Mouse (Mus musculus): ENCODE data around the gene Arhgap45. TPM values are rescaled to one million over a fixed set of nuclear protein-coding genes. Genes with fewer than 3 reads are reported as not detected.
"Not testable (repeated sequence)": the region's sequence is repeated elsewhere in the genome, so short reads cannot be mapped to it uniquely, and the experiment has no call there.

Gene Arhgap45
- polyA plus RNA-seq, 1 experiment from 2014 or later: 4.6 TPM

GRCm38 (mm10) chr10:80050244-80050643 lies 33.8 kb downstream of the Arhgap45 start:
- H3K27ac ChIP-seq (ENCODE audit: low read depth, low read length): no peak overlapping the region
- H3K9me3 ChIP-seq (ENCODE audit: control insufficient read depth, low read length): no peaks in the 10 kb centered on the region
- 0 out of 2 replicates have a peak, but pooled peaks cover 2% of the 10 kb centered on the region for H3K27me3 ChIP-seq (ENCODE audit: control insufficient read depth, insufficient read depth, low read length)
- no peak overlapping the region for H3K4me3 ChIP-seq (ENCODE audit: low read depth, low read length)
- no peaks in the 10 kb centered on the region; the same call in 1 of the 2 replicates for H3K36me3 ChIP-seq (ENCODE audit: control insufficient read depth, insufficient read depth, low read length)
- DNase-seq (ENCODE audit: low spot score) (no peak), ATAC-seq (ENCODE audit: insufficient read depth, low FRiP score, low TSS enrichment) (no peak)
- no peak overlapping the region for H3K9ac ChIP-seq (ENCODE audit: low read length)
- no peak overlapping the region for H3K4me2 ChIP-seq (ENCODE audit: low read depth)
- WGBS: 12% methylated on average over 6 of the region's 6 CpGs
- peaks cover 18% of the 10 kb centered on the region for H3K4me1 ChIP-seq (ENCODE audit: control insufficient read depth, insufficient read depth, low read length)

GRCm38 (mm10) chr10:80050885-80051617 lies 34.6 kb downstream of the Arhgap45 start:
- no peaks in the 10 kb centered on the region for H3K9me3 ChIP-seq (ENCODE audit: control insufficient read depth, low read length)
- H3K9ac ChIP-seq (ENCODE audit: low read length): no peak overlapping the region
- WGBS: 15% methylated on average over 15 of the region's 15 CpGs
- no peak overlapping the region for H3K27ac ChIP-seq (ENCODE audit: low read depth, low read length)
- H3K27me3 ChIP-seq (ENCODE audit: control insufficient read depth, insufficient read depth, low read length): 0 out of 2 replicates have a peak, but pooled peaks cover 2% of the 10 kb centered on the region
- H3K4me1 ChIP-seq (ENCODE audit: control insufficient read depth, insufficient read depth, low read length): peaks cover 21% of the 10 kb centered on the region
- no peak overlapping the region for H3K4me3 ChIP-seq (ENCODE audit: low read depth, low read length)
- no peak for ATAC-seq (ENCODE audit: insufficient read depth, low FRiP score, low TSS enrichment)
- no peak overlapping the region for H3K4me2 ChIP-seq (ENCODE audit: low read depth)
- peaks cover 2% of the 10 kb centered on the region; the same call in 1 of the 2 replicates for H3K36me3 ChIP-seq (ENCODE audit: control insufficient read depth, insufficient read depth, low read length)
- no peak for DNase-seq (ENCODE audit: low spot score)

- H3K36me3 ChIP-seq (ENCODE audit: control insufficient read depth, insufficient read depth, low read length): peaks cover 4% of the 10 kb centered on the region; the same call in 1 of the 2 replicates
- DNase-seq (ENCODE audit: low spot score): no peak
- H3K27me3 ChIP-seq (ENCODE audit: control insufficient read depth, insufficient read depth, low read length): 0 out of 2 replicates have a peak, but pooled peaks cover 2% of the 10 kb centered on the region
- H3K4me3 ChIP-seq (ENCODE audit: low read depth, low read length): no peak overlapping the region
- WGBS: 21% methylated on average over 14 of the region's 14 CpGs
- no peaks in the 10 kb centered on the region for H3K9me3 ChIP-seq (ENCODE audit: control insufficient read depth, low read length)
- ATAC-seq (ENCODE audit: insufficient read depth, low FRiP score, low TSS enrichment): no peak
- no peak overlapping the region for H3K9ac ChIP-seq (ENCODE audit: low read length)
- H3K4me1 ChIP-seq (ENCODE audit: control insufficient read depth, insufficient read depth, low read length): peaks cover 21% of the 10 kb centered on the region
- no peak overlapping the region for H3K27ac ChIP-seq (ENCODE audit: low read depth, low read length)
- H3K4me2 ChIP-seq (ENCODE audit: low read depth): no peak overlapping the region
Observed at GRCm38 (mm10) chr10:80051618-80052373, 35.3 kb downstream of the Arhgap45 start.

- H3K36me3 ChIP-seq (ENCODE audit: control insufficient read depth, insufficient read depth, low read length): peaks cover 7% of the 10 kb centered on the region; the same call in 1 of the 2 replicates
- no peak overlapping the region for H3K4me3 ChIP-seq (ENCODE audit: low read depth, low read length)
- no peak for DNase-seq (ENCODE audit: low spot score)
- no peaks in the 10 kb centered on the region for H3K9me3 ChIP-seq (ENCODE audit: control insufficient read depth, low read length)
- H3K27me3 ChIP-seq (ENCODE audit: control insufficient read depth, insufficient read depth, low read length): no peaks in the 10 kb centered on the region
- H3K27ac ChIP-seq (ENCODE audit: low read depth, low read length): no peak overlapping the region
- no peak overlapping the region for H3K4me2 ChIP-seq (ENCODE audit: low read depth)
- no peak overlapping the region for H3K9ac ChIP-seq (ENCODE audit: low read length)
- 85% methylated on average over 5 of the region's 5 CpGs for WGBS
- ATAC-seq (ENCODE audit: insufficient read depth, low FRiP score, low TSS enrichment): no peak
- H3K4me1 ChIP-seq (ENCODE audit: control insufficient read depth, insufficient read depth, low read length): peaks cover 20% of the 10 kb centered on the region
Observed at GRCm38 (mm10) chr10:80052374-80052764, 35.9 kb downstream of the Arhgap45 start.

- H3K9ac ChIP-seq (ENCODE audit: low read length): peak overlapping the region; percentile 89
- H3K4me1 ChIP-seq (ENCODE audit: control insufficient read depth, insufficient read depth, low read length): peaks cover 12% of the 10 kb centered on the region
- no peaks in the 10 kb centered on the region for H3K9me3 ChIP-seq (ENCODE audit: control insufficient read depth, low read length)
- no peaks in the 10 kb centered on the region for H3K27me3 ChIP-seq (ENCODE audit: control insufficient read depth, insufficient read depth, low read length)
- peak overlapping the region; percentile 95 for H3K27ac ChIP-seq (ENCODE audit: low read depth, low read length)
- H3K4me3 ChIP-seq (ENCODE audit: low read depth, low read length): peak overlapping the region; percentile 66
- DNase-seq (ENCODE audit: low spot score): peak; percentile 100
- WGBS: under 1% methylated on average over 47 of the region's 47 CpGs
- peak; percentile 97 for ATAC-seq (ENCODE audit: insufficient read depth, low FRiP score, low TSS enrichment)
- H3K4me2 ChIP-seq (ENCODE audit: low read depth): peak overlapping the region; percentile 82
- H3K36me3 ChIP-seq (ENCODE audit: control insufficient read depth, insufficient read depth, low read length): peaks cover 10% of the 10 kb centered on the region
Observed at GRCm38 (mm10) chr10:80053259-80053780, 36.9 kb downstream of the Arhgap45 start.

- peaks cover 10% of the 10 kb centered on the region for H3K36me3 ChIP-seq (ENCODE audit: control insufficient read depth, insufficient read depth, low read length)
- DNase-seq (ENCODE audit: low spot score): peak; percentile 81
Observed at GRCm38 (mm10) chr10:80053831-80054815, 37.7 kb downstream of the Arhgap45 start.

DNA sequence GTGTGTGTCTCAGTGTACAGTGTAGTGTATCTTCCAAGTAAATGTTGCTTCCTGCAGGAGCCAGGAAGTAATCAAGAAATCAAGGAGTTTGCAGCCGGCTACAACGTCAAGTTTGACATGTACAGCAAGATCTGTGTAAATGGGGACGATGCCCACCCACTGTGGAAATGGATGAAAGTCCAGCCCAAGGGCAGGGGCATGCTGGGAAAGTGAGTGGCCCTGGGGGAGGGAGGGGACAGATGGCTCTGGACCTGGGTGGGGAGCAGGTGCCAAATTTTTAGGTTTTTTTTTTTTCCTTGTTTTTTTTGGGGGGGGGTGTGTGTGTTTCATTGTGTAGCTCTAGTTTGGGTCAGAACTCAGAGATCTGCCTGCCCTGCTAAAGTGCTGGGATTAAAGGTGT lies 38.5 kb downstream of the Arhgap45 start:
- H3K9me3 ChIP-seq (ENCODE audit: control insufficient read depth, low read length); H3K4me1 ChIP-seq (ENCODE audit: control insufficient read depth, insufficient read depth, low read length); H3K27ac ChIP-seq (ENCODE audit: low read depth, low read length); H3K27me3 ChIP-seq (ENCODE audit: control insufficient read depth, insufficient read depth, low read length); DNase-seq (ENCODE audit: low spot score); ATAC-seq (ENCODE audit: insufficient read depth, low FRiP score, low TSS enrichment): not testable (repeated sequence)
- 37% methylated on average over 3 of the region's 3 CpGs for WGBS
- H3K36me3 ChIP-seq (ENCODE audit: control insufficient read depth, insufficient read depth, low read length): peaks cover 10% of the 10 kb centered on the region
- H3K4me2 ChIP-seq (ENCODE audit: low read depth): peak overlapping the region; percentile 82
- peak overlapping the region; percentile 89 for H3K9ac ChIP-seq (ENCODE audit: low read length)
- H3K4me3 ChIP-seq (ENCODE audit: low read depth, low read length): peak overlapping the region; percentile 66

More at GRCm38 (mm10) chr10:80053831-80054815, 37.7 kb downstream of the Arhgap45 start:
- no peaks in the 10 kb centered on the region for H3K27me3 ChIP-seq (ENCODE audit: control insufficient read depth, insufficient read depth, low read length)
- peak overlapping the region; percentile 82 for H3K4me2 ChIP-seq (ENCODE audit: low read depth)
- no peaks in the 10 kb centered on the region for H3K9me3 ChIP-seq (ENCODE audit: control insufficient read depth, low read length)
- H3K27ac ChIP-seq (ENCODE audit: low read depth, low read length): peak overlapping the region; percentile 95
- H3K4me1 ChIP-seq (ENCODE audit: control insufficient read depth, insufficient read depth, low read length): peaks cover 7% of the 10 kb centered on the region
- ATAC-seq (ENCODE audit: insufficient read depth, low FRiP score, low TSS enrichment): peak; percentile 52
- WGBS: 2% methylated on average over 77 of the region's 77 CpGs
- peak overlapping the region; percentile 66 for H3K4me3 ChIP-seq (ENCODE audit: low read depth, low read length)
- peak overlapping the region; percentile 89 for H3K9ac ChIP-seq (ENCODE audit: low read length)

GRCm38 (mm10) chr10:80055364-80055763 lies 38.9 kb downstream of the Arhgap45 start:
- H3K4me3 ChIP-seq (ENCODE audit: low read depth, low read length): peak overlapping the region; percentile 66; the same call in 1 of the 2 replicates
- H3K4me1 ChIP-seq (ENCODE audit: control insufficient read depth, insufficient read depth, low read length): peaks cover 7% of the 10 kb centered on the region
- peak overlapping the region; percentile 82 for H3K4me2 ChIP-seq (ENCODE audit: low read depth)
- H3K27me3 ChIP-seq (ENCODE audit: control insufficient read depth, insufficient read depth, low read length): no peaks in the 10 kb centered on the region
- DNase-seq (ENCODE audit: low spot score) (no peak), ATAC-seq (ENCODE audit: insufficient read depth, low FRiP score, low TSS enrichment) (no peak)
- WGBS: 89% methylated on average over 5 of the region's 5 CpGs
- no peak overlapping the region for H3K27ac ChIP-seq (ENCODE audit: low read depth, low read length)
- no peaks in the 10 kb centered on the region for H3K9me3 ChIP-seq (ENCODE audit: control insufficient read depth, low read length)
- H3K9ac ChIP-seq (ENCODE audit: low read length): no peak overlapping the region; the same call in 1 of the 2 replicates
- peaks cover 10% of the 10 kb centered on the region for H3K36me3 ChIP-seq (ENCODE audit: control insufficient read depth, insufficient read depth, low read length)
